Comparison of ENCODE assay signal across 10 mouse cellular contexts in the genomic region with DNA sequence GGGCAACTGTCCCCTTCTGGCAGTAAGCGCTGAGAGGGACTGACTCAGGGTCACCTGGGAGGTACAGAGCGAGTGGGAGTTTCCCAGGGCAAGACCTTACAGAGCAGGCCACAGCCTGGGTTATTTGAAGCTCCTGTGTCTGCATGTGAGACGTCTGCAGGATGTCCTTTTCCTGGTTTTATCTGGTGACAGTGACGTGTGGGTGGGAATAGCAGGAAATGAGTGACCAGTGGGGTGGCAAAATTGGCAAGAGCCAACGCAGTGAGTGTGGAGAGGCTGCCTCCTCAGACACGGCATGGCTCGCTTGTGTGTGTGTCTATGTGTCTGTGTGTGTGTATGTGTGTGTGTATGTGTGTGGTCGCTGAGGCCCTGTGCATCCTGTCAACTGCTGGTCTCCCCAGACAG.
DNase-seq lines count a peak whose midpoint lies in the region; ATAC-seq lines count a peak whose summit lies in the region.
"Had no signal": no experiment of that assay in that cellular context is flagged by ENCODE, and none has a peak within 500 bp of the region (broad histone marks: within the 10 kb centered on the region; RNA-seq: fewer than 3 reads in every experiment).

No protein-coding gene starts in this region.

- H3K4me2 ChIP-seq in forebrain, embryonic 13.5 days = no peak overlapping the region
- H3K4me2 ChIP-seq in forebrain, embryonic 11.5 days (ENCODE audit: low read depth, low read length, severe bottlenecking) = no peak overlapping the region
- H3K4me2 ChIP-seq in midbrain, embryonic 15.5 days = no peak overlapping the region
- no peak overlapping the region for H3K4me2 ChIP-seq in midbrain, embryonic 13.5 days (replicated peaks)
- no peak overlapping the region for H3K4me2 ChIP-seq in kidney, embryonic 15.5 days
- no peak overlapping the region for H3K4me2 ChIP-seq in stomach, embryonic 16.5 days (ENCODE audit: low read depth, low read length)

- no peak for ATAC-seq in forebrain, embryonic 13.5 days
- ATAC-seq in forebrain, embryonic 11.5 days (replicated peaks; ENCODE audit: low FRiP score) = no peak
- no peak for ATAC-seq in midbrain, embryonic 15.5 days (replicated peaks)
- ATAC-seq in midbrain, embryonic 13.5 days = no peak
- peak; percentile 47; the same call in 1 of the 2 replicates for ATAC-seq in kidney, embryonic 15.5 days (replicated peaks; ENCODE audit: low FRiP score)
- ATAC-seq in stomach, embryonic 16.5 days (ENCODE audit: insufficient read depth, low FRiP score) = peak; percentile 64

- H3K36me3 ChIP-seq in forebrain, embryonic 13.5 days (ENCODE audit: poor library complexity, severe bottlenecking) = peaks cover 27% of the 10 kb centered on the region; the same call in 1 of the 2 replicates
- H3K36me3 ChIP-seq in forebrain, embryonic 11.5 days (ENCODE audit: control insufficient read depth, insufficient read depth, low read length) = no peaks in the 10 kb centered on the region
- H3K36me3 ChIP-seq in midbrain, embryonic 15.5 days (replicated peaks) = no peaks in the 10 kb centered on the region
- H3K36me3 ChIP-seq in midbrain, embryonic 13.5 days = peaks cover 24% of the 10 kb centered on the region
- peaks cover 17% of the 10 kb centered on the region for H3K36me3 ChIP-seq in kidney, embryonic 15.5 days
- H3K36me3 ChIP-seq in stomach, embryonic 16.5 days (ENCODE audit: control insufficient read depth, insufficient read depth, low read length) = no peaks in the 10 kb centered on the region

- H3K4me1 ChIP-seq in forebrain, embryonic 13.5 days = 0 out of 2 replicates have a peak, but pooled peaks cover 6% of the 10 kb centered on the region
- no peaks in the 10 kb centered on the region for H3K4me1 ChIP-seq in forebrain, embryonic 11.5 days (replicated peaks; ENCODE audit: control insufficient read depth, insufficient read depth, low read length)
- no peaks in the 10 kb centered on the region for H3K4me1 ChIP-seq in midbrain, embryonic 15.5 days
- no peaks in the 10 kb centered on the region; the same call in 1 of the 2 replicates for H3K4me1 ChIP-seq in midbrain, embryonic 13.5 days (replicated peaks)
- H3K4me1 ChIP-seq in kidney, embryonic 15.5 days = peaks cover 18% of the 10 kb centered on the region; the same call in 1 of the 2 replicates
- H3K4me1 ChIP-seq in stomach, embryonic 16.5 days (ENCODE audit: control insufficient read depth, insufficient read depth, low read length) = no peaks in the 10 kb centered on the region

- 87% methylated on average over 8 of the region's 8 CpGs for WGBS in forebrain, embryonic 13.5 days
- WGBS in forebrain, embryonic 11.5 days = 86% methylated on average over 8 of the region's 8 CpGs
- 85% methylated on average over 8 of the region's 8 CpGs for WGBS in midbrain, embryonic 15.5 days
- WGBS in midbrain, embryonic 13.5 days = 88% methylated on average over 8 of the region's 8 CpGs
- 33% methylated on average over 8 of the region's 8 CpGs for WGBS in kidney, embryonic 15.5 days
- WGBS in stomach, embryonic 16.5 days = 72% methylated on average over 8 of the region's 8 CpGs

- no peak overlapping the region for H3K9ac ChIP-seq in forebrain, embryonic 13.5 days
- H3K9ac ChIP-seq in forebrain, embryonic 11.5 days (ENCODE audit: low read length) = no peak overlapping the region
- H3K9ac ChIP-seq in midbrain, embryonic 15.5 days = no peak overlapping the region
- no peak overlapping the region for H3K9ac ChIP-seq in midbrain, embryonic 13.5 days (replicated peaks)
- H3K9ac ChIP-seq in kidney, embryonic 15.5 days = no peak overlapping the region
- no peak overlapping the region for H3K9ac ChIP-seq in stomach, embryonic 16.5 days (ENCODE audit: low read length)
- H3K9ac ChIP-seq: liver, embryonic 14.5 days had no signal

- H3K4me3 ChIP-seq in forebrain, embryonic 13.5 days = no peak overlapping the region
- no peak overlapping the region for H3K4me3 ChIP-seq in forebrain, embryonic 11.5 days (ENCODE audit: low read depth, low read length)
- no peak overlapping the region for H3K4me3 ChIP-seq in midbrain, embryonic 15.5 days
- no peak overlapping the region for H3K4me3 ChIP-seq in midbrain, embryonic 13.5 days (replicated peaks)
- no peak overlapping the region for H3K4me3 ChIP-seq in kidney, embryonic 15.5 days (replicated peaks)
- H3K4me3 ChIP-seq in stomach, embryonic 16.5 days (replicated peaks; ENCODE audit: low read length) = no peak overlapping the region

- 0 out of 2 replicates have a peak, but pooled peaks cover 6% of the 10 kb centered on the region for H3K9me3 ChIP-seq in forebrain, embryonic 13.5 days (replicated peaks)
- H3K9me3 ChIP-seq in forebrain, embryonic 11.5 days (ENCODE audit: control insufficient read depth, low read length) = no peaks in the 10 kb centered on the region
- H3K9me3 ChIP-seq in midbrain, embryonic 15.5 days = no peaks in the 10 kb centered on the region
- H3K9me3 ChIP-seq in midbrain, embryonic 13.5 days = no peaks in the 10 kb centered on the region
- H3K9me3 ChIP-seq in kidney, embryonic 15.5 days (replicated peaks) = no peaks in the 10 kb centered on the region
- H3K9me3 ChIP-seq in stomach, embryonic 16.5 days (replicated peaks; ENCODE audit: control insufficient read depth, low read length) = 0 out of 2 replicates have a peak, but pooled peaks cover 2% of the 10 kb centered on the region

- 0 out of 2 replicates have a peak overlapping the region, but pooled peaks have one; percentile 5 for H3K27ac ChIP-seq in forebrain, embryonic 13.5 days
- H3K27ac ChIP-seq in forebrain, embryonic 11.5 days (ENCODE audit: low read depth, low read length) = no peak overlapping the region
- H3K27ac ChIP-seq in midbrain, embryonic 15.5 days = 0 out of 2 replicates have a peak overlapping the region, but pooled peaks have one; percentile 13
- H3K27ac ChIP-seq in midbrain, embryonic 13.5 days = no peak overlapping the region
- peak overlapping the region; percentile 54; the same call in 1 of the 2 replicates for H3K27ac ChIP-seq in kidney, embryonic 15.5 days
- peak overlapping the region; percentile 24; the same call in 1 of the 2 replicates for H3K27ac ChIP-seq in stomach, embryonic 16.5 days (ENCODE audit: low read length)
- H3K27ac ChIP-seq: liver, embryonic 14.5 days had no signal

- DNase-seq in forebrain, embryonic 11.5 days (ENCODE audit: low spot score) = no peak
- DNase-seq in thymus, postnatal 0 days (ENCODE audit: low spot score) = no peak
- DNase-seq in cerebellum, postnatal 25 days = no peak
- DNase-seq: spleen, adult 18-20 months had no signal

- no peaks in the 10 kb centered on the region for H3K27me3 ChIP-seq in forebrain, embryonic 13.5 days
- H3K27me3 ChIP-seq in forebrain, embryonic 11.5 days (ENCODE audit: control insufficient read depth, insufficient read depth, low read length) = no peaks in the 10 kb centered on the region
- H3K27me3 ChIP-seq in midbrain, embryonic 15.5 days (replicated peaks) = no peaks in the 10 kb centered on the region
- no peaks in the 10 kb centered on the region for H3K27me3 ChIP-seq in midbrain, embryonic 13.5 days
- no peaks in the 10 kb centered on the region for H3K27me3 ChIP-seq in kidney, embryonic 15.5 days
- H3K27me3 ChIP-seq in stomach, embryonic 16.5 days (ENCODE audit: control insufficient read depth, insufficient read depth, low read length) = no peaks in the 10 kb centered on the region

Comparison
In these comparisons a context has a peak if more than half of its experiments do, and no peak if none do; other contexts are left out.
1. H3K27ac ChIP-seq: peak in forebrain, embryonic 13.5 days (single experiment), midbrain, embryonic 15.5 days (single experiment), kidney, embryonic 15.5 days (single experiment) and stomach, embryonic 16.5 days (single experiment); none in forebrain, embryonic 11.5 days (single experiment) and midbrain, embryonic 13.5 days (single experiment).
2. ATAC-seq: peak in kidney, embryonic 15.5 days (single experiment) and stomach, embryonic 16.5 days (single experiment); none in forebrain, embryonic 13.5 days (single experiment), forebrain, embryonic 11.5 days (single experiment), midbrain, embryonic 15.5 days (single experiment) and midbrain, embryonic 13.5 days (single experiment).